Mouse (Mus musculus): ENCODE measurements around the gene Htr3b. TPM values are rescaled to one million over a fixed set of nuclear protein-coding genes. Genes with fewer than 3 reads are reported as not detected.

Htr3b gene
- polyA plus RNA-seq, 1 experiment, result not detected

- H3K4me3 ChIP-seq (replicated peaks; ENCODE audit: insufficient read depth, low read depth, low read length), result no peak overlapping the region
- no peaks in the 10 kb centered on the region for H3K4me1 ChIP-seq (ENCODE audit: control insufficient read depth, insufficient read depth, low read length)
- 76% methylated on average over 6 of the region's 6 CpGs for WGBS
- H3K27ac ChIP-seq (ENCODE audit: insufficient read depth, low read length), result no peak overlapping the region
- TF ChIP-seq CTCF (IDR thresholded peaks at IDR 0.05; ENCODE audit: borderline replicate concordance, insufficient read depth, low read depth, low read length), result no peak
- H3K27me3 ChIP-seq (ENCODE audit: control insufficient read depth, insufficient read depth, low read length), result no peaks in the 10 kb centered on the region
- DNase-seq, result no peak
Observed at GRCm38 (mm10) chr9:48976661-48977355, 12.0 kb upstream of the Htr3b start.

- peak; percentile 74 for TF ChIP-seq CTCF (IDR thresholded peaks at IDR 0.05; ENCODE audit: borderline replicate concordance, insufficient read depth, low read depth, low read length)
- no peak for TF ChIP-seq POLR2A (IDR thresholded peaks at IDR 0.05; ENCODE audit: borderline replicate concordance, insufficient read depth, low read length)
- Histone ChIP-seq H3K27ac (ENCODE audit: insufficient read depth, low read length) (no peak overlapping the region), H3K4me3 (replicated peaks; ENCODE audit: insufficient read depth, low read depth, low read length) (no peak overlapping the region), H3K27me3 (ENCODE audit: control insufficient read depth, insufficient read depth, low read length) (no peaks in the 10 kb centered on the region), H3K4me1 (ENCODE audit: control insufficient read depth, insufficient read depth, low read length) (no peaks in the 10 kb centered on the region)
- DNase-seq, result peak in 1 of 2 experiments; percentile 32
- 33% methylated on average over 3 of the region's 3 CpGs for WGBS
Observed at GRCm38 (mm10) chr9:48972494-48972893, 7.7 kb upstream of the Htr3b start.

- no peak for TF ChIP-seq CTCF (IDR thresholded peaks at IDR 0.05; ENCODE audit: borderline replicate concordance, insufficient read depth, low read depth, low read length)
- no peak for TF ChIP-seq POLR2A (IDR thresholded peaks at IDR 0.05; ENCODE audit: borderline replicate concordance, insufficient read depth, low read length)
- Histone ChIP-seq H3K27me3 (ENCODE audit: control insufficient read depth, insufficient read depth, low read length) (no peaks in the 10 kb centered on the region), H3K27ac (ENCODE audit: insufficient read depth, low read length) (no peak overlapping the region), H3K4me3 (replicated peaks; ENCODE audit: insufficient read depth, low read depth, low read length) (no peak overlapping the region), H3K4me1 (ENCODE audit: control insufficient read depth, insufficient read depth, low read length) (no peaks in the 10 kb centered on the region)
- no peak for DNase-seq
- 66% methylated on average over 7 of the region's 7 CpGs for whole genome bisulfite sequencing
Observed at GRCm38 (mm10) chr9:48962131-48962530, 2.7 kb downstream of the Htr3b start.

GRCm38 (mm10) chr9:48961314-48961713 lies 3.5 kb downstream of the Htr3b start:
- H3K4me1 ChIP-seq (ENCODE audit: control insufficient read depth, insufficient read depth, low read length), result no peaks in the 10 kb centered on the region
- WGBS, result 34% methylated on average over 12 of the region's 12 CpGs
- H3K27ac ChIP-seq (ENCODE audit: insufficient read depth, low read length), result no peak overlapping the region
- H3K4me3 ChIP-seq (replicated peaks; ENCODE audit: insufficient read depth, low read depth, low read length), result no peak overlapping the region
- H3K27me3 ChIP-seq (ENCODE audit: control insufficient read depth, insufficient read depth, low read length), result no peaks in the 10 kb centered on the region
- TF ChIP-seq CTCF (IDR thresholded peaks at IDR 0.05; ENCODE audit: borderline replicate concordance, insufficient read depth, low read depth, low read length) (no peak), POLR2A (IDR thresholded peaks at IDR 0.05; ENCODE audit: borderline replicate concordance, insufficient read depth, low read length) (no peak)
- no peak for DNase-seq

- Histone ChIP-seq H3K27me3 (ENCODE audit: control insufficient read depth, insufficient read depth, low read length) (no peaks in the 10 kb centered on the region; the same call in 1 of the 2 replicates), H3K4me3 (replicated peaks; ENCODE audit: insufficient read depth, low read depth, low read length) (no peak overlapping the region), H3K4me1 (ENCODE audit: control insufficient read depth, insufficient read depth, low read length) (no peaks in the 10 kb centered on the region), H3K27ac (ENCODE audit: insufficient read depth, low read length) (no peak overlapping the region)
- TF ChIP-seq CTCF (IDR thresholded peaks at IDR 0.05; ENCODE audit: borderline replicate concordance, insufficient read depth, low read depth, low read length), result no peak
- DNase-seq, result no peak
- 94% methylated on average over 4 of the region's 4 CpGs for WGBS
Observed at GRCm38 (mm10) chr9:48947565-48947964, 17.2 kb downstream of the Htr3b start.

- Histone ChIP-seq H3K4me1 (ENCODE audit: control insufficient read depth, insufficient read depth, low read length) (no peaks in the 10 kb centered on the region), H3K27me3 (ENCODE audit: control insufficient read depth, insufficient read depth, low read length) (no peaks in the 10 kb centered on the region), H3K4me3 (replicated peaks; ENCODE audit: insufficient read depth, low read depth, low read length) (no peak overlapping the region), H3K27ac (ENCODE audit: insufficient read depth, low read length) (no peak overlapping the region)
- no peak for DNase-seq
- 10% methylated on average over 1 of the region's 1 CpGs for WGBS
- TF ChIP-seq POLR2A (IDR thresholded peaks at IDR 0.05; ENCODE audit: borderline replicate concordance, insufficient read depth, low read length), result no peak
- TF ChIP-seq CTCF (IDR thresholded peaks at IDR 0.05; ENCODE audit: borderline replicate concordance, insufficient read depth, low read depth, low read length), result no peak
Observed at GRCm38 (mm10) chr9:48942349-48942748, 22.4 kb downstream of the Htr3b start.

GRCm38 (mm10) chr9:48929436-48929835 lies 35.4 kb downstream of the Htr3b start:
- H3K27me3 ChIP-seq (ENCODE audit: control insufficient read depth, insufficient read depth, low read length), result no peaks in the 10 kb centered on the region
- H3K4me3 ChIP-seq (replicated peaks; ENCODE audit: insufficient read depth, low read depth, low read length), result no peak overlapping the region
- 27% methylated on average over 5 of the region's 5 CpGs for WGBS
- H3K4me1 ChIP-seq (ENCODE audit: control insufficient read depth, insufficient read depth, low read length), result no peaks in the 10 kb centered on the region
- H3K27ac ChIP-seq (ENCODE audit: insufficient read depth, low read length), result no peak overlapping the region
- TF ChIP-seq CTCF (IDR thresholded peaks at IDR 0.05; ENCODE audit: borderline replicate concordance, insufficient read depth, low read depth, low read length) (no peak), POLR2A (IDR thresholded peaks at IDR 0.05; ENCODE audit: borderline replicate concordance, insufficient read depth, low read length) (no peak)
- DNase-seq, result no peak

- TF ChIP-seq CTCF (IDR thresholded peaks at IDR 0.05; ENCODE audit: borderline replicate concordance, insufficient read depth, low read depth, low read length) (no peak), POLR2A (IDR thresholded peaks at IDR 0.05; ENCODE audit: borderline replicate concordance, insufficient read depth, low read length) (no peak)
- no peak for DNase-seq
- Histone ChIP-seq H3K27ac (ENCODE audit: insufficient read depth, low read length) (no peak overlapping the region), H3K27me3 (ENCODE audit: control insufficient read depth, insufficient read depth, low read length) (no peaks in the 10 kb centered on the region), H3K4me3 (replicated peaks; ENCODE audit: insufficient read depth, low read depth, low read length) (no peak overlapping the region), H3K4me1 (ENCODE audit: control insufficient read depth, insufficient read depth, low read length) (no peaks in the 10 kb centered on the region)
- WGBS, result 36% methylated on average over 3 of the region's 3 CpGs
Observed at GRCm38 (mm10) chr9:48928781-48929180, 36.0 kb downstream of the Htr3b start.
